Mouse (Mus musculus) small intestine, adult 2 months (tissue): Measurements from ENCODE around the gene Gpr87. TPM values are rescaled to one million over a fixed set of nuclear protein-coding genes. Genes with fewer than 3 reads are reported as not detected.

ENCODE experiments used
- H3K27ac ChIP-seq: fragments of 200-500 bp; 2 replicates; pipeline ENCODE4 v1.5.1; 2012; ENCODE audit warnings: low read depth, low read length, control low read depth, inconsistent platforms; ENCODE audit not compliant: insufficient read depth
- H3K27me3 ChIP-seq: fragments of 200-500 bp; 2 replicates; pipeline ENCODE4 v1.6.1; 2012; ENCODE audit warnings: mild to moderate bottlenecking, moderate library complexity, low read length, inconsistent platforms; ENCODE audit not compliant: control insufficient read depth, insufficient read depth
- H3K36me3 ChIP-seq: fragments of 200-500 bp; 2 replicates; pipeline ENCODE4 v1.6.1; 2012; ENCODE audit warnings: mild to moderate bottlenecking, low read length, control low read depth, inconsistent platforms; ENCODE audit not compliant: control insufficient read depth, insufficient read depth
- H3K4me1 ChIP-seq: fragments of 200-500 bp; 2 replicates; pipeline ENCODE4 v1.6.1; 2012; ENCODE audit warnings: low read length, inconsistent platforms, mixed read lengths; ENCODE audit not compliant: control insufficient read depth, insufficient read depth, insufficient read length
- H3K4me3 ChIP-seq: fragments of 200-500 bp; 2 replicates; pipeline ENCODE4 v1.5.1; 2012; ENCODE audit warnings: low read depth, mild to moderate bottlenecking, control low read depth, inconsistent platforms, low read length, moderate library complexity
- CTCF ChIP-seq: fragments of 200-500 bp; IDR thresholded peaks from 2 replicates; pipeline ENCODE4 v1.5.1; 2012; ENCODE audit warnings: low read depth, mild to moderate bottlenecking, control low read depth, inconsistent platforms, low read length, moderate library complexity, mixed read lengths; ENCODE audit not compliant: insufficient replicate concordance, insufficient read length; ENCODE audit errors: extremely low read depth
- POLR2A ChIP-seq: fragments of 200-500 bp; IDR thresholded peaks from 2 replicates; pipeline ENCODE4 v1.6.1; 2012; ENCODE audit warnings: low read depth, mild to moderate bottlenecking, control low read depth, inconsistent platforms, low read length, moderate library complexity
- WGBS: fragments of 180-500 bp; shearing (Covaris S2); methylation state at CpG from one replicate; pipeline ENCODE4 v1.1.7; 2018; 5-methylcytosine and 5-hydroxymethylcytosine counted together
- polyA plus RNA-seq: library from polyadenylated mRNA; depleted of rRNA; stranded (reverse); fragments of >200 nt; gene quantifications from 2 replicates; pipeline ENCODE4 v1.2.3, GENCODE M21; 2012

The Gpr87 gene
- polyA plus RNA-seq, 1 experiment = not detected

DNA sequence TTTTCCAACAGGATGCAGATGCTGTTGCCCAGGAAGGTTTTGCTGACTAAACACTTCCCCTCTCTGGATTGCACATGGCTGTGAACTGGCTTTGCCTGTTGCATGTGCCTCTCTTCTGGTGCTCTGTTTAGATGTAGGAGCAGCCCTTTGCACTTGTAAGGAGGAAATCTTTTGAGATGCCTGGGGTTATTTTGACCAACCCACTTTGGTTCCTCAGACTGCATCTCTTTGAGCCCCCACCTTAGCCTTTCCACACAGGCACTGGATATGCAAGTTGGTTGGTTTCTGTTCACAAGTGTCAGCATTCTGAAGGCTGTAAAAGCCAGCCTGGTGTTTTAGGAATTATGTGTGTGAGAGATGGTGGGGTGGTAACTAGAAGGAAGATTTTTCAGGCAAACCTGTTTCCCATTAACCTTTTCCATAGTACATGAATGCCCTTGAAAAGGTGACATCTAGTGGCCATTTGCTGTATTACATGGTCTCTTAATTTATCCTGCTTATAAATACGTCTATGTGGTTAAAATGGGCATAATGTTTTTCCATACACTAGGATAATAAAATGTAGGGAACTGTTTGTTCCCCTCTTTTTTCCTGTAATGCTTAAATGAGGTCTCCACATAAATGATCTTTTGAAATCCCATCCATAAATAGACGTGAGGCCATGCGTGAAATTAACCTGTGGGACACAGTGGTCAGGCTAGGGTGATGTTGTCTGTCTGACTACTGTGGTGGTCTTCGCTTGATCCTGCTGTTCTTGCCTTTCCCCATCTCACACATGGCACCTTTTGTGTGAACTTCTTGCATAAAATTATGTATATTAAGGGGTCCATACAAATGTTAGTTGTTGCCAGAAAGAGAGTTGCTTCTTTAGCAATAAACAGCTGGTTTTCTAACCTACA is 14.0 kb upstream of the Gpr87 start:
- no peaks in the 10 kb centered on the region for H3K27me3 ChIP-seq
- no peaks in the 10 kb centered on the region for H3K4me1 ChIP-seq
- 70% methylated on average over 4 of the region's 4 CpGs for WGBS
- H3K4me3 ChIP-seq = no peak overlapping the region
- no peaks in the 10 kb centered on the region for H3K36me3 ChIP-seq
- TF ChIP-seq POLR2A (no peak), CTCF (no peak)
- H3K27ac ChIP-seq = no peak overlapping the region

DNA sequence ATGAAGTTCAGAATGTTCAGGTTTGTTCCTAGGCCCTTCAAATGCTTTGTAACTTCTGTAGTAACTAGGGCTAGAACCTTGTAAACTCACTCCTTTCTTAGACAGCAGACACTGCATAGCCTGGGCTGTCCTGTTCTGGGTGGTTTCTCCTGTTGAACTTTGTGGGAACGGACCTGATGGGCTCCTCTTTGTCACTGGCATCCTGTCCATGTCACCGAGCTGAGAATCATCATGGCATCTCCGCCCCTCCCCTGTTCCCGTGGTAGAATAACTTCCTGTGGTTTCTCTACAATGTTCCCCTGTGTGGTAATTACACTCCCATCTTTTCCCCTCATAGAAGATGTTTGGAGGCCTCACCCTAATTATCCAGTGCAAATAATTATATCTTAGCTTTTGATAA is 11.0 kb upstream of the Gpr87 start:
- Histone ChIP-seq H3K36me3 (no peaks in the 10 kb centered on the region), H3K4me1 (no peaks in the 10 kb centered on the region), H3K4me3 (no peak overlapping the region), H3K27ac (no peak overlapping the region), H3K27me3 (no peaks in the 10 kb centered on the region)
- WGBS = 69% methylated on average over 4 of the region's 4 CpGs
- TF ChIP-seq POLR2A = no peak
- no peak for TF ChIP-seq CTCF

DNA sequence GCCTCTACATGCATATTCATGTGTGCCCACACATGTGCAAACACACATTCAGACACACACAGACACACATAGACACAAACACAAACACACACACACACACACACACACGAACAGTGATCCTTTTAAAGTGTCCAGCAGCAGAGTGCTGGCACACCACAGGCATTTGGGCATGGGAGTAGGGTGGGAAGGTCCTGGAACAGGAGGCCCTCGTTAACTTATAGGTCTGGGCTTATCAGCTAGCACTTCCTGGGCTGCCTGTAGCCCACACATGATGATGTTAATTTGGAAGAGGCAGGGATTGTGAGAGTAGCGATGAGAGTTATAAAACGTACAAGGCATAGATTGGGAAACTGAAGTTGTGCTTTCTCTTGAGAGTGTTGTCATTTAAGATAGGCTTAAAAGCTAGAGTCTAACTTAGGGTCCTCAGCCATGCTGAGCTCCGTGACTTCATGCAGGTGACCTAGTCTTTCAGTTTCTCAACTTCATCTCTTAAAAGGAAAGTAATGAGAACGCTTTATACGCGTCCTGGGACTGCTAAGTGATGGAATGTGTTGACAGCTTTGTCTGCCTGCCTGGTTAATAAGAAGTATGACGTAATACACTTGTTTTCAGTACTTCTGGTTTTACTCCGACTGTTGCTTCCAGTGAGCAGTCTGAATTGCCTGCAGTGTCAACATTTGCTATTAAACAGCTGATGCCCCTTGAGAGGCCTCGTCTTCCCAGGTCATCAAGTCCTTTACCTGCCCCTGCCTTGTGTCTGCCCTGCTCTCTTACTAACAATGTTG is 10.0 kb upstream of the Gpr87 start:
- TF ChIP-seq CTCF = no peak
- no peak for TF ChIP-seq POLR2A
- no peaks in the 10 kb centered on the region for H3K36me3 ChIP-seq
- no peaks in the 10 kb centered on the region for H3K4me1 ChIP-seq
- H3K27ac ChIP-seq = no peak overlapping the region
- no peaks in the 10 kb centered on the region for H3K27me3 ChIP-seq
- 55% methylated on average over 11 of the region's 11 CpGs for WGBS
- H3K4me3 ChIP-seq = no peak overlapping the region

DNA sequence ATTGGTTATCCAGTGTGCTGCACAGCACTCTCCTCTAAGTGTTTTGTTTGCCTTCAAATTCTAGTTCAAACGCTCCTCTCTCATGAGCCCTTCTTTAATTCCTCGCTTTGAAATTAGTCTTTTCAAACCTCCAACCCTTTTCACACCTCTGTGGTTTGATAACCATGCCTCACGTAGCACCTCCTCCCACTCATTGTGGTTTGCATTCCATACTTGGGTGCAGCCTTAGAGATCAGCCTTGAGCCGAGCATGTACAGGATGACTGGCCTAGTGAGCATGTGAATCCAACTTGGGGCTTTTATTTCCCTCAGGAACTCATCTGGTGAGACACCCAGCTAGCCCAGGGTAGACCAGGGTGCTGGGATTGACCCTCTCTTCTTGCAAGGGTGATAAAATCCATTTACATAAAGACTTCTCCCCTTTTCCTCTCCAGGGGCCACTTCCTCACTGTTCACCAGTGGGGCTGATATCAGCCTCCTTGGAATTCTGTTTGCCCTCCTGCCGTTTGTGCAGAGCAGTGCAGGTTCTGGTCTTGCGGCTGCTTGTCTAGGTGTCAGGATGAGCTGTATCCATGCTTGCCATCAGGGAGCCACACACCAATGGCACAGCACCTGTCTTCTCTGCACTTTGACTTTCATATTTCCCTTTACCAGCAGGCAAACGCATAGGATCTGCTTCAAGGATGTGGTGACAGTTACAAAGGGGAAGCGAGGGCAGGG is 9.1 kb upstream of the Gpr87 start:
- Histone ChIP-seq H3K27me3 (no peaks in the 10 kb centered on the region), H3K4me1 (no peaks in the 10 kb centered on the region), H3K4me3 (no peak overlapping the region), H3K36me3 (no peaks in the 10 kb centered on the region), H3K27ac (no peak overlapping the region)
- 61% methylated on average over 8 of the region's 8 CpGs for WGBS
- no peak for TF ChIP-seq POLR2A
- no peak for TF ChIP-seq CTCF

DNA sequence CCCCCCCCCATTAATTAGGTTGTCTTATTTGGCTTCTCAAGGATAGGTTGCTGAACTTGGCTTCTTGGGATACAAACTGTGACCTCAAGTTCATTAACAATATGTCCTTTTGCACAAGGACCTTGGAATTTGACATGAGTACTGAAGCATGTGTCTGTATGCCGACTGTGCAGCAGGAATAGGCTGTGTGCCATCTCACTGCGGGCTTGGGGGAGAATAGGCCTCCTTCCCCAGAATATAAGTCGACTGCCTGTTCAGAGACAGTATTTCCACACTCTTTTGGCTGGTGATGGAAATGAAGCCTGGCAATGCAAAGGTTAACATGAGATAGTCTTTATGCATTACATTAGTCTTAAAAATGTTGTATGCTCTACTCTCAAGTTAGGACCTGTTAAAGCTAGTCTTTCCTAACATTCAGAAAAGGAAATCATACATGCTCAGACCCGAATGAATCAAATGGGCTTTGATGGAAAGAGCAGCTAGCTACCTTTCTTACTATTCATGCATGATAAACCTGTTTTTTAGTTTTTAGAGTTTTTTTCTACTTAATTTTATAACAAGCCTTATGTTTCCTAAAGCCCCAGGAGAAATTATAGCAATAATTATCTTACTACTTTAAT is 2.5 kb upstream of the Gpr87 start:
- Histone ChIP-seq H3K27me3 (no peaks in the 10 kb centered on the region), H3K36me3 (no peaks in the 10 kb centered on the region), H3K4me1 (no peaks in the 10 kb centered on the region), H3K27ac (no peak overlapping the region), H3K4me3 (no peak overlapping the region)
- TF ChIP-seq CTCF (no peak), POLR2A (no peak)
- WGBS = 74% methylated on average over 4 of the region's 4 CpGs

DNA sequence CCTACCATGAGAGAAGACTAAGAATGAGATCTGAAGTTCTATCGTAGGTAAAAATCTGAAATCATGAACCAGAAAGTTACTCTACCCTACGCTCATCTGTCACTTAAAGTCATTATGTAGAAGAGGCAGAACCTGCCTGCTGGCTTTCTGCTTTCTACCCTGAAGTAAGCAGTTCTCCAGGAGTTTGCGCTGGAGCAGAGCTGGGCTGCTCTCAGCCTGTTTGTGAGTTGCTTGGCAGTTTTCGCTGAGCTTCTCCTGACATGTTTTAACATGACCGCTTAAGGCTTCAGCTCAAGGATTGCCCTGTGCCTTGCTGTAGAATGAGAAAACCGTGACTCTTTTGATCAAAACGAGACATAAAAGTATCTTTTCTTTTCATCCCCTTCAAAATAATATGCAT is 805 bp downstream of the Gpr87 start:
- Histone ChIP-seq H3K27me3 (no peaks in the 10 kb centered on the region), H3K4me3 (no peak overlapping the region), H3K27ac (no peak overlapping the region), H3K4me1 (no peaks in the 10 kb centered on the region), H3K36me3 (no peaks in the 10 kb centered on the region)
- no peak for TF ChIP-seq POLR2A
- TF ChIP-seq CTCF = no peak
- WGBS = 90% methylated on average over 7 of the region's 7 CpGs
